Mouse (Mus musculus): ENCODE data around the gene Ten1. TPM values are rescaled to one million over a fixed set of nuclear protein-coding genes. Genes with fewer than 3 reads are reported as not detected.

Ten1 gene
- total and polyA plus RNA-seq, 3 experiments = 70.4 to 76.5 (median 74.4) TPM

DNA sequence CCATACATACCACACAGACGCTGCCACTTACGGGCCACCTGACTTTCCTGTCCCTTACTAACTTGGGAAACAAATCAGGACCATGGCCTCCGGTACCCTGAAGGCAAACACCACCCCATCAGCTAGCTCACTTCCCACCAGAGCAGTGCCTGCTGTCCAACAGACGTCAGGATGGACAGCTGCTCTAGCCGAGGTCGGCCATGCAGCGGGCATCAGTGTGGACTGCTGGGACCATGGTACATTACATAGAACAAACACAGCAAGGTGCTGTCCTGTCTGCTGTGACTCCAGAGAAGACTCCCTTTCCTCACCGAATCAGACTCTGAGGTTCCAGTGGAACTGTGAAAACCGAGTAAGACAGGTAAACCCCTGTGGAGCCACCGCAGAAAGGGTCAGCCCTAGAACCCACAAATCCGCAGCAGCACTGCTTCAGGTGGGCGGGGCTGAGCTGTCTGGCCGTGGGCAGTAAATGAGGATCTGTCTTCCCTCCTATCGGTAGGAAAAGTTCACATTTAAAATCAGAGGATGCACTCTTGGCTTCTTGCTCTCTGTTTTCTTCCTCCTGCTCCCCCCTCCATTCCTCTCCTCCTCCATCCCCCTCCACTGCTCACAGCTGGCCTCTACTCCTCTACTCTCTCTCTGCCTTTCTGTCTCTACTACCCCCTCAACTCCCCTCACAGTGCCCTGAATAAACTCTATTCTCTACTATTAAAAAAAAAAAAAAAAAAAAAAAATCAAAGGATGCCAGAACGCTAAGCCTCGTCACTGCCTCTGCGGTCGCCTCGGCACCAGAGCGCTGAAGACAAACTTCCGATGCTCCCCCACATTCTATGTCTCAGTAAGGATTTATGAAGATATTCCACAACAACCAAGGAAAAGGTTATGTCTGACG is 56.7 kb downstream of the Ten1 start:
- Histone ChIP-seq H3K4me2 (ENCODE audit: insufficient read depth, low read depth, poor library complexity, severe bottlenecking) (peak overlapping the region; percentile 63), H3K4me3 (replicated peaks in 1 of 3; ENCODE audit: low read depth in 2 of 3, low read length in 2 of 3, poor library complexity in 1 of 3) (peak overlapping the region in 1 of 3 experiments; percentile 39), H3K4me1 (ENCODE audit: control insufficient read depth in 1 of 2, insufficient read depth in 2 of 2) (peaks cover 14 to 33% of the 10 kb centered on the region in 2 experiments), H3K36me3 (replicated peaks in 1 of 2; ENCODE audit: control insufficient read depth in 1 of 2, insufficient read depth in 1 of 2, low read length in 1 of 2) (peaks cover 79 to 96% of the 10 kb centered on the region in 2 experiments), H3K9me3 (replicated peaks; ENCODE audit: low read length) (no peaks in the 10 kb centered on the region), H3K27me3 (replicated peaks) (no peaks in the 10 kb centered on the region), H3K27ac (ENCODE audit: insufficient read depth, low read depth) (peak overlapping the region; percentile 82), H3K79me2 (replicated peaks; ENCODE audit: control insufficient read depth, extremely low read depth, insufficient read depth, poor library complexity, severe bottlenecking) (peaks cover 23% of the 10 kb centered on the region), H3K9ac (ENCODE audit: insufficient read depth, low read depth) (peak overlapping the region; percentile 22; the same call in 1 of the 2 replicates)
- dilution Hi-C loops (cut with MboI; ENCODE audit: extremely low pct_ligation_motif_present, extremely low pct_unique_long_range_greater_than_20kb, low sequenced_read_pairs) (no loop called here), in situ Hi-C loops (cut with MboI; ENCODE audit: low pct_ligation_motif_present, low pct_unique_long_range_greater_than_20kb, low sequenced_read_pairs) (no loop called here)
- no peak for TF ChIP-seq POLR2AphosphoS2 (IDR thresholded peaks at IDR 0.05; ENCODE audit: low read depth, low read length)
- TF ChIP-seq ELF1 (IDR thresholded peaks at IDR 0.05; ENCODE audit: low read depth, low read length) = 0 out of 2 replicates have a peak, but pooled peaks have one; percentile 5
- 0 out of 2 replicates have a peak, but pooled peaks have one; percentile 59 for TF ChIP-seq SIN3A (IDR thresholded peaks at IDR 0.05; ENCODE audit: low read length)
- 0 out of 2 replicates have a peak, but pooled peaks have one; percentile 11 for TF ChIP-seq MAX (IDR thresholded peaks at IDR 0.05; ENCODE audit: low read length)
- TF ChIP-seq ZKSCAN1 (IDR thresholded peaks at IDR 0.05; ENCODE audit: borderline replicate concordance, low read depth, low read length) = no peak
- TF ChIP-seq UBTF (IDR thresholded peaks at IDR 0.05; ENCODE audit: low read depth, low read length) = no peak
- no peak for TF ChIP-seq JUN (IDR thresholded peaks at IDR 0.05; ENCODE audit: insufficient read depth, low read depth, low read length)
- DNase-seq (ENCODE audit: extremely low read depth) = no peak

DNA sequence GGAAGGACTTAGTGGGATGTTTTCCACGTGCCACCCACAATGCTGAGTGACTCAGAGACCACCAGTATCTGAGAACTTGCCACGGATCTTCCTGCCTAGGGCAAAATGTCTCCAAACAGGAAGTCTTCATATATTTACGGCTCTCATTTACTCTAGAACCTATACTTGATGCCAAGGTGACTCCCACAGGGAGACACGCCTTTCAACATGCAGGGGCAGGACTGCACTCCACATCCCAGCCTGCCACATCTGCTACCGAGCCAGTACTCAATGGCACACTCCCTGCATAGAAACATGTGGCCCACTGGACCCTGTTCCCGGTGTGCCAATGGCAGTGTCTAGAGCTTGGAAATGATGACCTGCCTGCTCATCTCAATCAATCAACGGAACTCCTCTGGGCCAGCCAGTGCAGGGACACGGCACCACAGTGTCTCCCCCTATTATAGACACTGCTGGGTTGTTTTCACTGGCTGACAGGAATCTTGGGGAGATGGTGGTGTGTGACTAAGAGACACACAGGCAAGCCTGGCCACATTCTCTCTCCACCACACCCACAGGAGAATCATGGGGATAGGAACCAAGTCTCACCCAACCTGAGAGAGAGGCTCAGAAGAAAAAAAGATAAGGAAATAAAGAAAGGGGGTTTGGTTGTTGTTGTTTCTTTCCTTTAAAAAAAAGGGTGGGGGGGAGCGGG is 57.5 kb downstream of the Ten1 start:
- Histone ChIP-seq H3K79me2 (replicated peaks; ENCODE audit: control insufficient read depth, extremely low read depth, insufficient read depth, poor library complexity, severe bottlenecking) (peaks cover 23% of the 10 kb centered on the region), H3K9ac (ENCODE audit: insufficient read depth, low read depth) (no peak overlapping the region), H3K4me1 (ENCODE audit: control insufficient read depth in 1 of 2, insufficient read depth in 2 of 2) (peaks cover 14 to 33% of the 10 kb centered on the region in 2 experiments), H3K36me3 (replicated peaks in 1 of 2; ENCODE audit: control insufficient read depth in 1 of 2, insufficient read depth in 1 of 2, low read length in 1 of 2) (peaks cover 78 to 96% of the 10 kb centered on the region in 2 experiments), H3K9me3 (replicated peaks; ENCODE audit: low read length) (no peaks in the 10 kb centered on the region), H3K27me3 (replicated peaks) (no peaks in the 10 kb centered on the region), H3K4me3 (replicated peaks in 1 of 3; ENCODE audit: low read depth in 2 of 3, low read length in 2 of 3, poor library complexity in 1 of 3) (no peak overlapping the region), H3K4me2 (ENCODE audit: insufficient read depth, low read depth, poor library complexity, severe bottlenecking) (no peak overlapping the region), H3K27ac (ENCODE audit: insufficient read depth, low read depth) (0 out of 2 replicates have a peak overlapping the region, but pooled peaks have one; percentile 1)
- dilution Hi-C loops (cut with MboI; ENCODE audit: extremely low pct_ligation_motif_present, extremely low pct_unique_long_range_greater_than_20kb, low sequenced_read_pairs) = no loop called here
- in situ Hi-C loops (cut with MboI; ENCODE audit: low pct_ligation_motif_present, low pct_unique_long_range_greater_than_20kb, low sequenced_read_pairs) = no loop called here
- TF ChIP-seq ZNF384 (IDR thresholded peaks at IDR 0.05; ENCODE audit: low read depth, low read length) (no peak), CHD1 (IDR thresholded peaks at IDR 0.05; ENCODE audit: low read depth, low read length) (no peak), MAX (IDR thresholded peaks at IDR 0.05; ENCODE audit: low read length) (no peak), GABPA (IDR thresholded peaks at IDR 0.05; ENCODE audit: insufficient replicate concordance, low read depth, low read length) (no peak), USF2 (conservative IDR thresholded peaks at IDR 0.05; ENCODE audit: low read depth, low read length) (no peak), EP300 (IDR thresholded peaks at IDR 0.05; ENCODE audit: low read length) (no peak), POLR2A (IDR thresholded peaks at IDR 0.05; ENCODE audit: low read depth, low read length) (no peak), MAFK (IDR thresholded peaks at IDR 0.05; ENCODE audit: insufficient replicate concordance, low read length) (no peak), NELFE (IDR thresholded peaks at IDR 0.05; ENCODE audit: low read depth, low read length) (no peak), SIN3A (IDR thresholded peaks at IDR 0.05; ENCODE audit: low read length) (no peak), CHD2 (IDR thresholded peaks at IDR 0.05; ENCODE audit: low read length) (no peak), RCOR1 (conservative IDR thresholded peaks at IDR 0.05; ENCODE audit: low read depth, low read length) (no peak), NRF1 (IDR thresholded peaks at IDR 0.05; ENCODE audit: low read depth, low read length) (no peak), JUN (IDR thresholded peaks at IDR 0.05; ENCODE audit: insufficient read depth, low read depth, low read length) (no peak), ZC3H11A (IDR thresholded peaks at IDR 0.05; ENCODE audit: low read depth, low read length) (no peak), MAZ (IDR thresholded peaks at IDR 0.05; ENCODE audit: low read depth, low read length) (no peak), CTCF (conservative IDR thresholded peaks at IDR 0.05 in 1 of 2, IDR thresholded peaks at IDR 0.05 in 1 of 2; ENCODE audit: low read depth in 2 of 2, low read length in 2 of 2) (no peak), USF1 (IDR thresholded peaks at IDR 0.05; ENCODE audit: low read depth, low read length) (no peak), TCF12 (IDR thresholded peaks at IDR 0.05; ENCODE audit: low read depth, low read length) (no peak), PAX5 (IDR thresholded peaks at IDR 0.05; ENCODE audit: low read length) (no peak)
- DNase-seq (ENCODE audit: extremely low read depth) = no peak
